Mouse (Mus musculus) neutrophil, adult 5-6 weeks (primary cell): Measurements from ENCODE around the gene Cntn2. TPM values are rescaled to one million over a fixed set of nuclear protein-coding genes. Genes with fewer than 3 reads are reported as not detected.
"Not testable (repeated sequence)": the region's sequence is repeated elsewhere in the genome, so short reads cannot be mapped to it uniquely, and the experiment has no call there.

ENCODE experiments used
- ATAC-seq: fragments of 151-379, 151-347 bp; 2 replicates; pipeline ENCODE4 v1.8.0; 2017; ENCODE audit warnings: mild to moderate bottlenecking, moderate TSS enrichment; ENCODE audit not compliant: insufficient number of reproducible peaks, poor library complexity, low FRiP score, severe bottlenecking; ENCODE audit errors: extremely low read depth
- total RNA-seq: library from RNA; stranded (forward); fragments of 200-1000 nt; gene quantifications from 2 replicates; pipeline ENCODE4 v1.2.3, GENCODE M21; 2017

Gene Cntn2
- total RNA-seq, 1 experiment from 2014 or later = under 0.01 TPM

DNA sequence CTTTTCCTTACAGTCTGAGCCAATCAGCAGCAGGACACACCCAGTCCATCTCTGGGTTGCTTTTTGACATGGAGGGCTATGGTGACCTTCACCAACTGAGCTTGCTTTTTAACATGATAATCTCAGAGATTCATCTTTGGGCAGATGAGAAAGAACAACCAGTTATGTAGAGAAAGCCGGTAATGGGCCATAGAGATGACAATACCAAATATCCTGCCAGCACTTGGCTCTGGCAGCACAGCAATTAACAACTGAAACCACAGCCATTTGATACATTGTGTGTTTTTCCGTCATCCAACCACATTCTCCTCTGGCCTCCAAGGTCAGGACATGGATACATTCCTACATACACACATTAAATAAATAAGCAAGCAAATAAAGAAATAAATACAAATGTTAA lies 72.0 kb downstream of the Cntn2 start:
- no peak for ATAC-seq

GRCm38 (mm10) chr1:132470031-132470430 lies 73.0 kb downstream of the Cntn2 start:
- ATAC-seq = not testable (repeated sequence)

GRCm38 (mm10) chr1:132469519-132469918 lies 73.5 kb downstream of the Cntn2 start:
- ATAC-seq = no peak

GRCm38 (mm10) chr1:132468926-132469325 lies 74.1 kb downstream of the Cntn2 start:
- ATAC-seq = no peak

- ATAC-seq = no peak
These were observed 78.4 kb downstream of the Cntn2 start for GRCm38 (mm10) chr1:132464651-132465050.

Other genes starting within 250 kb of the Cntn2 start
- gene Klhdc8a, start 244.6 kb downstream of the Cntn2 start, total RNA-seq = not detected in 2 replicates
- gene Nuak2, start 227.1 kb downstream of the Cntn2 start, total RNA-seq = 55.9 and 67.2 TPM in 2 replicates
- 4.5 and 6.6 TPM in 2 replicates for gene Tmcc2, start 152.0 kb downstream of the Cntn2 start, total RNA-seq
- gene Dstyk, start 125.7 kb downstream of the Cntn2 start, total RNA-seq = 42.0 and 42.7 TPM in 2 replicates
- 49.8 and 57.6 TPM in 2 replicates for gene Rbbp5, start 65.9 kb downstream of the Cntn2 start, total RNA-seq
- 11.3 and 11.7 TPM in 2 replicates for gene Tmem81, start 37.0 kb downstream of the Cntn2 start, total RNA-seq
- gene Nfasc, start 198.5 kb upstream of the Cntn2 start, total RNA-seq = under 0.01 TPM in 1 of 2 replicates, not detected in the other